Mouse (Mus musculus) c-Kit-positive CD71-positive TER-119-positive erythroid progenitor cells, embryonic 14.5 days (primary cell): ENCODE measurements around the gene Rhof.

Experiments used
- DNase-seq: peaks from one replicate; pipeline ENCODE4 v3.0.0-alpha.2; 2013; ENCODE audit warnings: low spot score

The Rhof gene

DNA sequence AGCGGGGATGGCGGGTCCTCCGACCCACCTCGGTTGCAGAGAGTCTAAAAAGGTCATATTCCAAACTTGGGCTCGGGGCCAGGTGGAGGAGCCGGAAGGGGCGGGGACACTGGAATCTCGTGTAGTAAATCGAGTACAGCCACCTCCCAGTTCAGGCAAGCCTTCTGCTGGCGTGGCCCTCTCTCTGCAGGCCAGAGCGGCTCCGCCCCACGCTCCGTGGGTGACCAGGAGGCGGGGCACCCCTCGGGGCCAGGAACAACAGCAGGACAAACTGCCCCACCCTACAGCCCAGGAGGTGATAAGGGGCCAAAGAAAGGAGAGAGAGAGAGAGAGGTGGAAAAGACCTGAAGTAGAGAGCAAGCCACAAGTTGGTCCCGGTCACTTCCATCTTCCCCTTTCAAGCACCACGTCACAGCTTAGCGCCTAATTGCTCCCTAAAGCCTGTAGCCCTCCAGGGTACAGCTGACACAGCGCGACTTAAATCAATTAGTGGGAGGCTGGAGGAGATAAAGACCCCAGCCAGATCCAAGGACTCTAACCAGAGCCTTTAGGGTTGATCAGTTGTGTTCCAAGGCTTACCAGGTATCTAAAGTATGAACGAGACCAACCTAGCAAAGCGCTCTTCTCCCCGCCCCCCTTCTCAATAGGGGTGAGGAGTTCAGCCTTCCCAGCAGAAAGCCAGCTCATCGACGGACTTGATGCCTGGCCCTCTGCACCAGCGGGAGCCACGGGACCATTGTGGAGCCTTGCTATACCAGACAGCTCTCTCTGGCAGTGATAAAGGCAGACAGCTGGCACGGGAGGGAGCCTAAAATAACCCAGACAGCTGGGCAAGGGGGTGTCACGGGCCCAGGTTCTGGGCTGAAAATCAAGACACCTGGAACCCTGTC, 3.2 kb upstream of the Rhof start:
- peak; percentile 70 for DNase-seq

DNA sequence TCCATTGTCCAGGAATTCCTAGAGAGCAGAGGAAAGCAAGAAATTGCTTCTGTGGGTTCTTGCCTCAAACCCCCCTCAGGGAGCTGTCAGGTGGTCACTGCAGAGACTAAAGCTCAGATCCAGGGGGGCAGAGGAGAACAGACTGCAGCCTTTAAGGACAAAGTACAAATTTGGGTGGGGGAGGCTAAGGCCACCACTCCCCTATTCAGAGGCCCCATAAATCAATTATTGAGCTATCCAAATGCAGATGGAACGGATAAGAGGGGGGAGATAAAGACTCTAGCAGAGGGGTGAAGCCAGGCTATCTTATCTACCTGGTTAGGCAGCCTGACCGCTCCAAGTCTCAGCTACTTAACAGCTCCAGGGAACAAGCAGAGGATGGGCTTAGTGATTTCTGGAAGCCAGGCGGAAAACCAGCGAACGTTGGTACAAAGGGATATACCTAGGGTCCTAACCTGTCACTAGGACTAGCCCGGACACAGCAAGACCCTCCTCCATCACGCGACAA, 2.4 kb upstream of the Rhof start:
- DNase-seq = no peak

DNA sequence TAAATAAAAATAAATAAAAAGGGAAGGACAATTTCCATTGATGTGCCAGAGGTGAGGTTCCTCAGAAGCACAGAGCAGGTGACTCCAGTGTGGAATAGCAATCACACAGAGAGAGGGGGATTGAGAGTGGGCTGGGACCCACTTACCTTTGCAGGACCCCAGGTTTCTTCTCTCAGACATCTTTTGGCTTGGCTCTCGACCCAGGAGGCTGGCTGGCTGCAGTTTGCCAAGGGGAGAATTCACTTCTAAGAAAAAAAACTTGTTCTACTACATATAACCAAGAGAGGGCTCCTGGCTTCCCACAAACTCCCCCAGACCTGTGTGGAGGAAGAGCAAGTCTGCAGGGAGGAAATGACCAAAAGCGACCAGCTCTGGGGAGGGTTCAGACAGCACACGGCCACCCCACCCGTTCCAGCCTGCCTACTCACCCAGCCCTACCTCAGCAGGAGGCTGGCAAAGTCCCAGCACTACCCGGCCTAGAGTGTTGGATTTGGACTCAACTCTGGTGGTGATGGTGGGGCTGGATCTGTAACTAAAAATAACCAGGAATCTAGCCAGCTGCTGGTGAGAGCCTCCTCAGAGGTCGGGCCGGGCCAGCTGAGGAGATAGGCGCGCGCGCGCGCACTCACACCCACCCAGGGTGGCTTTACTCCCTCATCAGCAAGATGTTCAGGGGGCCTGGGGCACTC, 1.8 kb upstream of the Rhof start:
- no peak for DNase-seq

DNA sequence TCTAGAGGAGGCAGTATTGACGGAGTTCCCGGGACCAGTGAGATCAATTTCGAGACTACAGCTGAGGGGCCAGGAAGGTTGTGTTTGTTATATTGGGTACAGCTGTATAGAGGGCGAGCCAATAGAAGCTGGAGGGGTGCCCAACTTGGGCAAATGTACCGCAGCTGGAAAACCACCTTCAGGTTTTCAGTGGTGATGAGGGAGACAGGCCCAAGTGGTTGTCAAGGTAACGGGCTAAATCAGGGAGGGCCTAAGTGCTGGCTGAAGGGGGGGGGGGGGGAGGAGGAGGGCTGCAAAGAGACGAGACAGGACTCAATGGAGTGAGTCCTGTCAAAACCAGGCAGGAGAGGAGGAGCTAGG, 1.3 kb upstream of the Rhof start:
- no peak for DNase-seq

DNA sequence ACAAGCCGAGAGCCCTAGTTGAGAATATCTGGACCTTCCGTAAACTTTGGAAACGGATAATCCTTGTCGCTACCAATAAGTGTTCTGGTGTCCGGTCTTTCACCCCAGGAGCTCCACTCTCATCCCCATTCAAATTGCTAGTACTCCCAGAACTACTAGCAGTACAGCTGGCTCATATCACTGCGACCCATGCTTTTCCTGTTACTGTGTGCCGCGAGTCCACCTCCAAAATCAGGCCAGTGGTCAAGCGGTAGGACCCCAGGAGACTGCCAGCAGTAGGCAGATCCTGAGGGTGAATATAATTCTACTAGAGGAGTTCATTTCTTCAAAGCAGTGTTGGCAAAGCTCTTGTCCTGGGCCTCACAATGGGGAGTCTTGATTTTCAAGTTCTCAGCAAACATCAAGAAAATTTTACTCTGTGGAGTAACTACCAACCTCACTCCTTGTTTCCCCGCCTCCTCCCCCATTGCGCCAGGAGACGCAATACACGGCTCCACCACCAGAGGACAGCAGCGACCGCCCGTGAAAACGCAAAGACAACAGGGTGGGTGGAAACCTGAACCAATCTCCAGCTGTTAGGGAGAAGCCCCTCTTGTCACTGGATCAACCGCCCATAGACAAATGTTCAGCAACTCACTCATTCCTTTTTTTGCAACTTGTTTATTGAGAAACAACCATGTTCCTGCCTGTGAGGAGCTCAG, 741 bp upstream of the Rhof start:
- DNase-seq = peak; percentile 83

DNA sequence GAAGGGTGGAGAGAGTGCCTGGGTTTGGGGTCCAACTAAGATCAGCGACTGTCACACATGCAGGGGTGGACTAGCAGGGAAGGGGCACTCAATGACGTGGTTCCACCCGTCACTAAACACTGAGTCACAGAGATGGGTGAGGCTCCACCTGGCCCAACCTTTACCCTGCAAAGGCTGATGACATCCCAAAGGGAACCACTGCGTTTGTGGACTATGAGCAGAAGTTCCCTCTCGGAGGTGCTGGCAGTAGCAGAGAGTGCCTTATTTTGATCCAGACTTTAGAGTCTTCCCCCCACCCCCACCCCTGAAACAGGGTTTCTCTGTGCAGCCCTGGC, 1.7 kb downstream of the Rhof start:
- no peak for DNase-seq

DNA sequence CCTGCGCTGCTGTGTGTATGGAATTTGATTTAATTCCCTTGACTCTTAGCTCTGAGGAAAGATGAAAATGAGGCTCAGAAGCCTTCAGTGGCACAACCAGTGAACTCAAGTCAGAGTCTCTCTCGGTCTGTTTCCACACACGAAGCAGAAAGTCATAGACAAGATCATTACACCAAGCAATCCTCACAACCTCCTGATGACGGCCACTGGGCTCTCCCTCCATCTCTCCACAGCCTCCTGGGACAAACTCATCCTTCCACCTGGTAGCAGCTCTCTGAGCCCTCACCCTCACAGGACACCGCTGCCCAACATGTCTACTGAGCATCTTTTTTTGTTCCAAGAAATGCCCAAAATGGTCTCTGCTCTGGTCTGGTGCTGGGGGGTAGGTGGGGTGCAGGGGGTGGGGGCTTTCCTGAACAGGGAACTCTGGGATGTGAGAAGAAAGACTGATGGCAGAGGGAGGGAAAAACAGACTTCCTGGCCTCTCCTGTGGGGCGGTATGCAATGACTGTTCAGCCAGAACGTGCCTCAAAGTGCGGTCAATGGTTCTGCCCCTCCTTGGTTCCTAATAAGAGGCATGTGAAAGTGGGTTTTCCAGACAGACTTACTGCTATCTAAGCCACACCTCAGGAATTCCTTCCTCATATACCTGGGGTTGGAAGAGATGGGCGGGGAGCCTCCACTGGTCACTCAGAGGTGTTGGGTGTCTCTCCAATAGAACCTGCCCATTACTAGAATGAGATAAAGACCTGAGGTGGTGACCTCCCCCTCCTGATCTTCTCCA, 2.3 kb downstream of the Rhof start:
- no peak for DNase-seq

DNA sequence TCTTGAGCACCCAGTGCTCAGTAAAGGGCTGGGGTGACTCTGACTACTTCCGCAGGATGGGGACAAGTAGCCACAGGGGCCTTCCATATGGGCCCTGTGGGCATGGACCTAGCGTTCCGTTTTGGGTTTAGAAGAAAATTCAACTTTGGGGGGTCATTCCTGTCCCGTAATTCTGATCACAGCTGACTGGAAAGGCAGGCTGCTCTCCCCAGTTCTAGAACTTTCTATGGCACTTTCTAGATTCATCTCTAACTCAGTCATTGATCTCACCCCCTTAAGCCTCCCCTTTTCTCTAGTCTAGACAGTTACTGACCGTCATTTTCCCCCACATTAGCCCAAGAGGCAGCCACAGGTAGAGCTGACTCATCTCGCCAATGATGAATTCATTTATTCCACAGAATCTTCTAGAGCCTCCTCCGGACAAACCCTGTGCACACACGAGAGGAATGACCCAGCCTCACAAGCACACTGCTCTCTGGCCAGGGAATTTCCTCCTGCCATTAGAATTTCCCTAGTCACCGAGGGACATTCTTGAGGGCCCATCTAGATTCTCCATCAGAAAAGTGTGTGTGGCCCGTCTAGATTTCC, 3.2 kb downstream of the Rhof start:
- DNase-seq = no peak

DNA sequence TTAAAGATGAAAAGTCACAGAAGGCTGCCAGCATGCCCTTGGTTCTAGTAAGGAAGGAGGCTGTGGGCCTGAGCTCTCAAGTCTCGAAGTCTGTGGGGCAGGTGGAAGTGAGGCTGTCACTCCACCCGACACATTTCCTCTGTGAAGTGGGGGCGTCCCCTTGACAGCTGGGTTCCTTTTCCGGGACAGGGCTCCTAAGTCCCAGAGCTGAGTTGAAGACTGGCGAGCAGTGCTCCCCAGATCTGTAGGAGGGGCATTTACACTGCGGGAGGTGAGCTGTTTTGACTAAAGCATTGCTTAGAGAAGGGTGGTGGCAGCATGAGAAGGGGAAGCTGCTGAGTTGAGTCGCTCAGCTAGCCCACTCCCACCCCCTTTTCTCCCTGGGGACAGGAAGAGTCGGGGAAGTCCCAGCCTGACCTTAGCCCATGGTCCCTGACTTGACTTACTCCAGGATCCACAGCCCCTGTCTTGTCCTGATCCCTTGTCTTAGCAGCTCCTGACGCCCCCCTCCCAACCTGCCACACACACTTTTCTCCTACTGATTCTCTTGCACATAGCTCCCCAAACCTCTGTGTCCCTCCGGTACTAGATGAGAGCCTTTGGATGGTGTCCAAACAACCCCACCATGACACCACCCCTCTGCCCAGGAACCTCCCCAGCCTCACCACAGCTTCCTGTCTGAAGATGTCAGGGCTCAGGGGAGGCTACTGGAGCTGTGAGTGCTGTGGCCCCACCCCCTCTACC, 3.9 kb downstream of the Rhof start:
- DNase-seq = no peak

DNA sequence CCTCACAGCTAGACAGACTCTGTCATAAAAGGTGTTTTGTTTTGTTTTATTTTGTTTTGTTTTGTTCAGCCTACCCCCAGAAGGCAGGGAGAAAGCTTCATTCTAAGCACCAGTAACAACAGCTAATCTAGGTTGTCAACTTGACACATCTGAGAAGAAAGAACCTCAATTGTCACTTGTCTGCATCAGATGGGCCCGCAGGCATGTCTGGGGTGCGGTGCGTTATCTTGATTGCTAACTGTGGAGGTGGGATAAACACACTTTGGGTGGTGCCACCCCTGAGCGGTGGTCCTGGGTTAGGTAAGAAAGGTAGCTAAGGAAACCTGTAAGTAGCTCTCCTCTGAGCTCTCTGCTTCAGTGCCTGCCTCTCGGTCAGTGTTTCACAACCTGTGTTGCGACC, 5.5 kb downstream of the Rhof start:
- DNase-seq = no peak

DNA sequence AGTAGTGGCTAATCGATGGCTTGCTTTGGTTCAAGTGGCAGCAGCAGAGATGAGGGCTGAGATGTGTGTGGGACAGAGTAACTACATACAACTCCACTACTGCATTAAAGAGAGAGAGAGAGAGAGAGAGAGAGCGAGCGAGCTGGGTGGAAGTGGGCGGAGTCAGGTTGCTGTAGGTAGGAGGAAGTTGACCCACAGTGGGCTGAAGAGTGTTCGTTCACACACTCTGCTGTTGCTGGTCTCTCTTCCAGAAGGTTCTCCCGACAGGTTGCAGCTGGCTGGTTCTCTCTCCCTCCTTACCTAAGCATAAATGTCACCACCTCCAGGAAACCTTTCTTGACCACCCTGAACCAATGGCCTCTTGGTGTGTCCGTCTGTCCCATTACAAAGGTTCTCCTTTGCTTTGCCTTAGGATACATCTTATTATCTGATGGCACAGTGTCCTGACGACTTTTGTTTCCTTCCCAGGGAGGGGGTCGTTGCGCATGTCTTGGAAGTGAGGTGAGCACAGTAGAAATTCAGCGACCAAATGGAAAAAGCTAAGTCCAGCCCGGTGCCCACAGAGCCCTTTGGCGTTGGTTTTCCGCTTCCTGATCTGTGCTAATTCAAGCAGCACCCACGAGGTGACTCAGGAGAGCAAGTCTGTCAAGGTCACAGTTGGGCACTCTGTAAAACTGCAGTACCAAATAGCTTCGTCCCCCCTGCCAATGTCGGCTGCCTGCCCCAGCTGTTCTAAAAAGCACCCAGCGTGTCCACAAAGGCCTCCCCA, 6.7 kb downstream of the Rhof start:
- no peak for DNase-seq

DNA sequence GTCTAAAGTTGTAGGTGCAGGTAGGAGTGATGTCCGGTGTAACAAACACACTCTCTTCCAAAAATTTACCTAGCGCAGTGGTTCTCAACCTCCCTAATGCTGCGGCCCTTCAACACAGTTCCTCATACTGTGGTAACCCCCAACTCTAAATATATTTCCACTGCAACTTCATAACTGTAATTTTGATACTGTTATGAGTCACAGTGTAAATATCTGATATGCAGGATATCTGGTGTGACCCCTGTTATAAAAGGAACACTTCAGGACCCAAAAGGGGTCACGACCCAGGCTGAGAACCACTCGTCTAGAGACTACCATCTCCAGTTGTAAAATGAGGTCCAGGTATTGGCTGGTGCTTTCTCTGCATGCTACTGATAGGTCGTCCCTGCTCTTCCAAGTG, 7.4 kb downstream of the Rhof start:
- no peak for DNase-seq

DNA sequence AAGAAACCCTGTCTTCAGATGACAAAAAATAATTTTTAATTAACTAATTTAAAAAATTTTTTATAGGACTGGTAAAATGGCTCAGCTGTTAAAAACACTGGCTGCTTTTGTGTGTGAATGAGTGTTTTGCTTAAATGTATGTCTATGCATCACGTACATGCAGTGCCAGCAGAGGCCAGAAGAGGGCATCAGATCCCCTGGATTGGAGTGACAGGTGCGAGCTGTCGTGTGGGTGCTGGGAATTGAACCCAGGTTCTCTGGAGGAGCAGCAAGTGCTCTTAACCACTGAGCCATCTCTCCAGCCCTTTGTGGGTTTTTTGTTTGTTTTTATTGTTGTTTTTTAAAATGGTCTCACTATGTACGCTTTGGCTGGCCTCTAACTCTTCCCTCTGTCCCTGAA, 10.3 kb downstream of the Rhof start:
- no peak for DNase-seq

DNA sequence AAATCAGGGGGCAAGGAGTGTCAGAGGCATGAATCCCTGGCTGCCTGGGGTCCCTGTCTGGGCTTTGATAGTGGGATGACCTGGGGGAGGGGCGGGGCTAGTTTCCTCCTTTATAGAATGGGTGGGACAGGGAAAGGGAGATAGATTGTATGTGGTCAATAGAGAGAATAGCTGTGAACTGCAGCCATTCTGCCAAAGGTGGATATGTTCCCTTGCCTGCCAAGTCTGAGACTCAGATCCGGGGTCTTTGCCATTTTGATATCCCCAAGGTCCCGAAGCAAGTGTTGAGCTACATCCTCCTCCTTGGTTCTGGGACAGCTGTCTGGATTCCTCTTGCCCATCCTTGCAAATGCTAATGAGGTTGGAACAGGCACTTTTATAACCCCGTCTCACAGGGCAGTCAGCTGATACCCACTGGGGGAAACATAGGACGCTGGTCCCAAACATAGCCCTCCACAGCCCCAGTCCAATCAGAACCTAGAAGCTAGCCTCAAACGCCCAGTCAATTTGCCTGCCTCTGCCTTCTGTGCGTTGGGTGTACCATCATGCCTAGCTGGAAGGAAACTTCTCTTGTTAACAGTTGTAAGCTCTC, 11.8 kb downstream of the Rhof start:
- DNase-seq = no peak

DNA sequence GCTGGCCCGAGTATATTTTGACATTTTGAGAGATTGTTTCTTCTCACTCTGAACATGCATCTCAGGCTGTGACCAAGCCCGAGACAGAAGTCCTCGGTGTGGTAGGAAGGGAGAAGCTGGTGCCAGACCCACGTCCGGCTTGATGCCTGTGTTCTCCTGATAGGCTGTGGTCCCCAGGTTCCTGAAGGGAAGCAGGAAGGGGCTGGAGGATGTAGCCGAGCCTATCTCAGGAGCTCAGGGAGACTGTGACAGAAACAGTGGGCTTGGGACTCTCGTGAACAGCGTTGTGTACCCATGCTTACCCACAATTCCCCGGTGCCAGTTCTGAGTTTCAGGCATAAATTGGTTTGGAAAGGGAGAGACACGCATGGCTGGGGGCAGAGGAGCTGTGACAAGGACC, 13.7 kb downstream of the Rhof start:
- DNase-seq = no peak

DNA sequence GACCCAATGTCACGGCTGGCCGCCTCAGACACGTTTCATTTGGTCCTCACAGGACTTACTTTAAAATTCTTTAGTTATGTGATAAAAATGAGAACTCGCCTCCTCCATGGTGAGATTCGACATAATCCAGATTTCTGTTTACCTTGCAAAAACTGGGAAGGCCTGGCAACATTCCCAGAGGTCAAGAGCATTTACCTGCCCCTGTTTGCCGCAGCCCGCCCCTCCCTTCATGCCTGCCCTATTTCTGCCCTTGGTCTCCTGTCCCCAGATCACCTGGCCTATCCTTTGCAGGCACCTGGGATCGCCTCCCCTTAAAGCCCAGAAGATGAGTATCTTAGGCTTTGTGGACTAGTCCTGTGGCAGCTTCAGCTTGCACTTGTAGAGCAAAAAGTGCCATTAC, 14.7 kb downstream of the Rhof start:
- DNase-seq = no peak

DNA sequence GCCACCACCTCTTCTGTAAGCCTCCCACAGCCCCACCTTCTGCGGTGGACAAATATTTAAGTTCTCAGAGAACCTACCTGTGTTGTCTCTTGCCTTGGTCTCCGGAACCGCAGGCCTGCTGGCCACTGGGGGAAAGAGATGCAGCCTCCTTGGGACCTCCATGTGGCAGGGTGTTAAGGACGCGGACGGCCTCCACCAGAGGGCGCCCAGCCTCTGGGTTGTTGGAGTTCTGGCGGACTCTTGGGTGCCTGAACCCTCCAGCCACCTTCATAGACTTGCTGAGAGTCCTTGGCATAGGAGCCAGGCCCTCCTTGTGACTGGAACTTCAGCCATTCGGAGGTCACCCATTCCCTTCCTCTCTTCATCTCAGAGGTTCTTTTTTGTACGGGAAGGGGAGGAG, 15.2 kb downstream of the Rhof start:
- peak; percentile 69 for DNase-seq

DNA sequence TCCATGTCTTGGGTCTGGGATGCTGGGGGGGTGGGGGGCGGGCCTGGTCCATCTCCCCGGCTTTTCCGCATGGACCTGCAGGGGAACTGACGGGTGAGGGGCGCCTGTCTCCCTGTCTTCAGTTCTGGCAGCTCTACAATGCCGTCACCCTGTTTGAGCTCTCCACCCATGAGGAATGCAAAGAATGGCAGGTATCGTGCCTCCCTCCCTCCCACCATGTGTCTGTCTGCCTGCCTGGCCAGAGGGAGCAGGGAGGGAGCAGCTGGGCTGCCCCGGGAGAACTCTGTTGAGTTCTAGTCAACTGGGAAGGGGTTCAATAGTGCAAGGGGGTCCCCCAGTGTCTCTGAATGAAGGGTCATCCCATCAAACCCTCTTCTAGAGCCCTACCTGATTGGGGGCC, 16.4 kb downstream of the Rhof start:
- no peak for DNase-seq

DNA sequence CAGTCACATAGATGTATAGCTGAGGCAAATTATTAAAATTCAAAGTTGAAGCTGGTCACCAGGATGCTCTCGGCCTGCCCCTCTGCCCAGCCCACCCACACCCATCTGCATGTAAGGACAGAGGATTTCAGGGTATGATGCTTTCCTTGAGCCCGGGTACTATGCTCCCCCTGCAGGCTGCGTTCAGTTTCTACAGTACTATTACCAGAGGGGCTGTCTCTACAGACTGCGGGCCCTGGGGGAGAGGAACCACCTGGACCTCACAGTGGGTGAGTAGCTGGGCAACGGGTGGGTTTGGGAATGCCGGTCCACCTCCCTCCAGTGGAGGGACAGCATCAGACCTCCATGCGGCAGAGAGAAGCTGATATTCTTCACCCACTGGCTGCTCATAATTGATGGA, 17.6 kb downstream of the Rhof start:
- DNase-seq = no peak

DNA sequence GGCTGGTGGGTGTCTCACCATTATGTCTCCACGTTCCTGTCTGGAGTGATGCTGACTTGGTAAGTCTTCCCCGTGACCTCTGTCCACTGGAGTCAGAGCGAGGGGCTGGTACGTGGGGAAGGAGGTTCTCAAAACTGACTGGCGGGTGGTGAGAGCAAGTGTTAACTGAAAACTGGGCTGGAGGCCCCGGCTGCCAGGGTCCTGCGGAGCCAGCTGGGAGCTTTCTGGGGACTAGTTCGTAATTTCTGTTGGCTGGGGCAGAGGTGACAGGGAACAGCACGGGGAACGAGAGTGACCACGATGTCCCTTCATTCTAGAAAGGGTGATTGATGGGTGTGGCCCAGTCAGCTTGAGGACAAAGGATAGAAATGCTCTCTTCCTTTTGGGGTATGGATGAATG, 18.4 kb downstream of the Rhof start:
- DNase-seq = no peak
